Mouse (Mus musculus): Measurements from ENCODE around the gene 4930502E18Rik. TPM values are rescaled to one million over a fixed set of nuclear protein-coding genes. Genes with fewer than 3 reads are reported as not detected.

4930502E18Rik gene
- polyA plus RNA-seq, 1 experiment from 2014 or later: 0.20 TPM

GRCm38 (mm10) chrX:53715942-53716322, 8.7 kb upstream of the 4930502E18Rik start:
- H3K4me1 ChIP-seq (ENCODE audit: control insufficient read depth, insufficient read depth, low read length): no peaks in the 10 kb centered on the region
- H3K9ac ChIP-seq (ENCODE audit: low read length): no peak overlapping the region; the same call in 1 of the 2 replicates
- WGBS: 44% methylated on average over 2 of the region's 2 CpGs
- no peaks in the 10 kb centered on the region for H3K36me3 ChIP-seq (ENCODE audit: control insufficient read depth, insufficient read depth)
- no peaks in the 10 kb centered on the region for H3K9me3 ChIP-seq (replicated peaks; ENCODE audit: control insufficient read depth, low read length)
- H3K4me3 ChIP-seq (ENCODE audit: low read length): peak overlapping the region; percentile 40
- ATAC-seq (replicated peaks; ENCODE audit: extremely low read depth, insufficient read depth, low FRiP score): no peak
- peak overlapping the region; percentile 64 for H3K4me2 ChIP-seq (ENCODE audit: low read depth, low read length)
- H3K27me3 ChIP-seq (ENCODE audit: control insufficient read depth, insufficient read depth, low read length): no peaks in the 10 kb centered on the region
- H3K27ac ChIP-seq (ENCODE audit: low read length): no peak overlapping the region

DNA sequence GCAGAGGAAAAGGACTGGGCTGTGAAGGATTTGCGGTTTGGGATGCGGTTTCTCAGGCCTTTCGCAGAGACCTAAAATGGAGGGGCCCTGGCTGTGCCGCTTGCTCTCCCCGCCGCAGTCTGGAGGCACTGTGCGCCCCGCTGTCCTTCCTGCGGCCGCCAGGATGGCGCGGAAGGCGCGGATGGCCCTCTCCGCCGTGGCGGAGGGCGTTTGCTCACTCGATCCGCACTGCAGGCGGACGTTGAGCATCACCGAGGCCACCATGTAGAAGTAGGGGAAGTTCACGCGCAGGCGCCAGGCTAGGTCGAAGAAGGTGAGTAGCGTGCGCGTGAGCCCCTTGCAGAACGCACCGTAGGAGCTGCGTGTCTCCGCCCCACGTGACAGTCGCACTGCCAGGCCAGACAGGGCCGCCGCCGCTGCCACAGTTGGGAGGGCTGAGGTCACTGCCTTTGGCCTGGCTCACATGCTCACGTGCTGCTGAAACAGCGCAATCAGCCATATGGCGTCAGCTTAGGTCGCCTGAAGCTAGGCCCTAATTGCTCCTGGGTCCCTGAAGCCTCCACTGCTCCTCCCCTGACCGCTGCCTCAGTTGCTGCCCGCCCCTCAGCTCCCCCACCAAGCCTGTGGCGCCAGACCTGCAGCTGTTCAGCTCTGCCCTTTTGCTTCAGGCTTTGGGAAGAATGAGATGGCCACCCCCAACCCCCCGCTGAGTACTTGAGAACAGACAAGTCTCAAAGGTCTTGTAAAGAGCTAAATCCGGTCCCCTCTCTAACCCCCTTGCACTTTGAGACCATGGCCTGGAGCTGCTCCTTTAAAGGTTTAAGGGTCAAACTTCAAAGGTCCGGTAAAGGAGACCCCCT, 8.1 kb upstream of the 4930502E18Rik start:
- ATAC-seq (replicated peaks; ENCODE audit: extremely low read depth, insufficient read depth, low FRiP score): peak; percentile 49; the same call in 1 of the 2 replicates

GRCm38 (mm10) chrX:53728967-53729366, 4.3 kb downstream of the 4930502E18Rik start:
- no peaks in the 10 kb centered on the region for H3K9me3 ChIP-seq (replicated peaks; ENCODE audit: control insufficient read depth, low read length)
- no peak overlapping the region for H3K27ac ChIP-seq (ENCODE audit: low read length)
- H3K9ac ChIP-seq (ENCODE audit: low read length): no peak overlapping the region
- 76% methylated on average over 2 of the region's 2 CpGs for WGBS
- no peak overlapping the region for H3K4me2 ChIP-seq (ENCODE audit: low read depth, low read length)
- H3K36me3 ChIP-seq (ENCODE audit: control insufficient read depth, insufficient read depth): no peaks in the 10 kb centered on the region
- ATAC-seq (replicated peaks; ENCODE audit: extremely low read depth, insufficient read depth, low FRiP score): no peak
- no peaks in the 10 kb centered on the region for H3K4me1 ChIP-seq (ENCODE audit: control insufficient read depth, insufficient read depth, low read length)
- H3K4me3 ChIP-seq (ENCODE audit: low read length): no peak overlapping the region
- no peaks in the 10 kb centered on the region for H3K27me3 ChIP-seq (ENCODE audit: control insufficient read depth, insufficient read depth, low read length)

More for the DNA sequence above, 8.1 kb upstream of the 4930502E18Rik start:
- Histone ChIP-seq H3K9ac (ENCODE audit: low read length) (peak overlapping the region; percentile 55; the same call in 1 of the 2 replicates), H3K9me3 (replicated peaks; ENCODE audit: control insufficient read depth, low read length) (no peaks in the 10 kb centered on the region), H3K4me2 (ENCODE audit: low read depth, low read length) (peak overlapping the region; percentile 64), H3K4me1 (ENCODE audit: control insufficient read depth, insufficient read depth, low read length) (no peaks in the 10 kb centered on the region), H3K27ac (ENCODE audit: low read length) (no peak overlapping the region), H3K4me3 (ENCODE audit: low read length) (peak overlapping the region; percentile 40), H3K36me3 (ENCODE audit: control insufficient read depth, insufficient read depth) (no peaks in the 10 kb centered on the region), H3K27me3 (ENCODE audit: control insufficient read depth, insufficient read depth, low read length) (no peaks in the 10 kb centered on the region)
- WGBS: 21% methylated on average over 44 of the region's 49 CpGs

- H3K27me3 ChIP-seq (ENCODE audit: control insufficient read depth, insufficient read depth, low read length): no peaks in the 10 kb centered on the region
- H3K4me2 ChIP-seq (ENCODE audit: low read depth, low read length): no peak overlapping the region
- H3K4me1 ChIP-seq (ENCODE audit: control insufficient read depth, insufficient read depth, low read length): no peaks in the 10 kb centered on the region
- no peak overlapping the region for H3K27ac ChIP-seq (ENCODE audit: low read length)
- peaks cover 6% of the 10 kb centered on the region for H3K9me3 ChIP-seq (replicated peaks; ENCODE audit: control insufficient read depth, low read length)
- H3K9ac ChIP-seq (ENCODE audit: low read length): no peak overlapping the region
- ATAC-seq (replicated peaks; ENCODE audit: extremely low read depth, insufficient read depth, low FRiP score): no peak
- 84% methylated on average over 1 of the region's 1 CpGs for WGBS
- no peak overlapping the region for H3K4me3 ChIP-seq (ENCODE audit: low read length)
- H3K36me3 ChIP-seq (ENCODE audit: control insufficient read depth, insufficient read depth): no peaks in the 10 kb centered on the region
Measured at GRCm38 (mm10) chrX:53752851-53753250, 28.2 kb downstream of the 4930502E18Rik start.

- H3K36me3 ChIP-seq (ENCODE audit: control insufficient read depth, insufficient read depth): no peaks in the 10 kb centered on the region
- H3K4me3 ChIP-seq (ENCODE audit: low read length): no peak within 1 kb of the TSS
- H3K4me1 ChIP-seq (ENCODE audit: control insufficient read depth, insufficient read depth, low read length): no peaks in the 10 kb centered on the region
- H3K9me3 ChIP-seq (replicated peaks; ENCODE audit: control insufficient read depth, low read length): peaks cover 7% of the 10 kb centered on the region
- H3K9ac ChIP-seq (ENCODE audit: low read length): no peak within 1 kb of the TSS
- WGBS: 89% methylated on average over 16 of the region's 16 CpGs
- no peak within 1 kb of the TSS for H3K4me2 ChIP-seq (ENCODE audit: low read depth, low read length)
- H3K27me3 ChIP-seq (ENCODE audit: control insufficient read depth, insufficient read depth, low read length): no peaks in the 10 kb centered on the region
- no peak for ATAC-seq (replicated peaks; ENCODE audit: extremely low read depth, insufficient read depth, low FRiP score)
- no peak within 1 kb of the TSS for H3K27ac ChIP-seq (ENCODE audit: low read length)
Measured at GRCm38 (mm10) chrX:53757736-53758135, 33.1 kb downstream of the 4930502E18Rik start, which contains the start of gene 1700013H16Rik. TSS of gene 1700013H16Rik (minus strand) at chrX:53757831.

DNA sequence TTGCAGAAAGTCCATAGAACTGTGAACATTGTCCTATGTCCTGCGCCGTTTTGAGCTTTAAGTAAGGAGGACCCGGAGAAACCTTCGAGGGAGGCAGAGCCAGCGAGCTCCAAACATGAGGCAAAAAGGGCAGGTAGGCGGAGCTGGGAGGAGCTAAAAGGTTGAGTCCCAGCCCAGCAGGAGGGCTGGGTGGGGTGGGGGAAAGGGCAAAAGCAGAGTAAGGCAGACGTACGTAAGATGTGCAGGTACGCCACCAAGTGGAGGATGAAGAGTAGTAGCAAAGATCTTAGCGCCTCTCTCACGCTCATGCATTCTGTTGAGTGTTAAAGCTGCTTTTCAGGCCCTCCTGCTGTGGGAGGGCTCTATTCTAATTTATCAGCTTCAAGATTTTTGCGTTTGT, 51.6 kb downstream of the 4930502E18Rik start, which contains the start of gene Zfp36l3:
Gene Zfp36l3, minus strand, starts transcription at position 119 of the 400 bp plus-strand sequence.
- Histone ChIP-seq H3K27ac (ENCODE audit: low read length) (no peak within 1 kb of the TSS), H3K4me3 (ENCODE audit: low read length) (no peak within 1 kb of the TSS), H3K9ac (ENCODE audit: low read length) (no peak within 1 kb of the TSS), H3K27me3 (ENCODE audit: control insufficient read depth, insufficient read depth, low read length) (no peaks in the 10 kb centered on the region), H3K9me3 (replicated peaks; ENCODE audit: control insufficient read depth, low read length) (no peaks in the 10 kb centered on the region; the same call in 1 of the 2 replicates), H3K36me3 (ENCODE audit: control insufficient read depth, insufficient read depth) (no peaks in the 10 kb centered on the region), H3K4me1 (ENCODE audit: control insufficient read depth, insufficient read depth, low read length) (no peaks in the 10 kb centered on the region), H3K4me2 (ENCODE audit: low read depth, low read length) (no peak within 1 kb of the TSS)
- ATAC-seq (replicated peaks; ENCODE audit: extremely low read depth, insufficient read depth, low FRiP score): no peak
- whole genome bisulfite sequencing: 86% methylated on average over 12 of the region's 12 CpGs

Other genes with a start within 250 kb of the 4930502E18Rik start
- 43.8 and 46.4 TPM in 2 replicates for gene Rtl8c, start 116.8 kb upstream of the 4930502E18Rik start, polyA plus RNA-seq (2015; fragmentation: Nextera tagmentation; extraction: Ambion mirVana)
- gene Gm14597, start 115.8 kb upstream of the 4930502E18Rik start, polyA plus RNA-seq (2015; fragmentation: Nextera tagmentation; extraction: Ambion mirVana): not detected in 2 replicates
- 99.3 and 105 TPM in 2 replicates for gene Rtl8a, start 81.1 kb upstream of the 4930502E18Rik start, polyA plus RNA-seq (2015; fragmentation: Nextera tagmentation; extraction: Ambion mirVana)
- 77.3 and 84.1 TPM in 2 replicates for gene Rtl8b, start 54.4 kb upstream of the 4930502E18Rik start, polyA plus RNA-seq (2015; fragmentation: Nextera tagmentation; extraction: Ambion mirVana)
- gene 1700013H16Rik, start 33.0 kb downstream of the 4930502E18Rik start, polyA plus RNA-seq (2015; fragmentation: Nextera tagmentation; extraction: Ambion mirVana): not detected in 2 replicates
- not detected in 2 replicates for gene Zfp36l3, start 51.6 kb downstream of the 4930502E18Rik start, polyA plus RNA-seq (2015; fragmentation: Nextera tagmentation; extraction: Ambion mirVana)
- 2.7 and 3.2 TPM in 2 replicates for gene Xlr, start 72.9 kb downstream of the 4930502E18Rik start, polyA plus RNA-seq (2015; fragmentation: Nextera tagmentation; extraction: Ambion mirVana)